8 mouse cellular contexts compared by ENCODE assay signal in the genomic region with DNA sequence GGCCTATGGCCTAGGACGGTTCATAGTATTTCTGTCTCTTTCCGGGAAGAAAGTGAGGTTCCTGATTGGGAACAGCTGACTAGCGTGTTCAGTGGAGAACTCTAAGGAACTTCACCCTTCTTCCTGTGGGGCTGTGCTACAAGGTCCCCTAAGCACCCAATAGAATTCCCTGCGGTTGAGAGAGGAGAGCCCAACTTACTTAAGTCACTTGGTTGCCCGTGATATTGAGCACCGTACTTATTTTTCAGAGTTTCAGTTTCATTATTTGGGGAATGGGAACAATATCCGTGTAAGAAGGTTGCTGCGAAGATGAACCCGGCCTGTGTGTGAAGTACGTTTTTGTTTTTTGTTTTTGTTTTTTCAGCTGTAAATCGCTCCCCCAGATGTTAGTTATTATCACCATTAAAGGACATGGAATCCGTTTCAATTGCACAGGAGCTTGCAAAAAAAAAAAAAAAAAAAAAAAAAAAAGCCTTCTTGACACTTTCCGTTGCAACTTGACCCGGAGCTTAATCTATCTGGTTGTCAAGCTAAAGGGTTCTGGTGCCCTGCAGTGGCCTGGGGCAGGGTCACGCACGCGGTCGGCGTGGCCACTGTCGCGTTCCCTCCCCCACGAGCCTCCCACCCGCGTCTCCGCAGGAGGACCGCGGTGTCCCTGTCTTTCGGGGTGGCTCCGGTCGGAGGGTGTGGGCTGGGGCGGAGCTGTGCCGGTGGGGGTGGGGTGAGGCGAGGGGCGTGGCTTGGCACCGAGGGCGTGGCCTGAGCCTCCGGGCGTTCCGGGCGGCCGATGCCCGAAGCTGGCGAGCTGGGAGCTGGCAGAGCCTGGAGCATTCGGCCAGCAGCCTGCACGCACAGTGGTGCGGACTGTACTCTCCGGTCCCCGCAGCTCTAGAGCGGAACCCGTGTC. TPM values are rescaled to one million over a fixed set of nuclear protein-coding genes. Genes with fewer than 3 reads are reported as not detected.
A peak's percentile ranks its signal among the peaks of the same experiment; 100 is the strongest.
DNase-seq lines count a peak whose midpoint lies in the region; ATAC-seq and TF ChIP-seq lines count a peak whose summit lies in the region.

Gene Aff1, plus strand, starts transcription at position 751 of the 907 bp plus-strand sequence.

- peak within 1 kb of the TSS; percentile 70 for H3K4me3 ChIP-seq in lung, postnatal 0 days (ENCODE audit: low read depth, low read length)

- H3K9me3 ChIP-seq in lung, postnatal 0 days (ENCODE audit: low read length): no peaks in the 10 kb centered on the region

- H3K4me1 ChIP-seq in lung, postnatal 0 days (ENCODE audit: insufficient read depth, low read depth, low read length): peaks cover 3% of the 10 kb centered on the region; the same call in 1 of the 2 replicates

- peak within 1 kb of the TSS; percentile 59 for H3K9ac ChIP-seq in lung, postnatal 0 days (replicated peaks; ENCODE audit: low read depth)

- DNase-seq in MN1 (ENCODE audit: low spot score): peak; percentile 82
- DNase-seq in cerebellum, adult 9-10 months: peak; percentile 27
- peak; percentile 64 for DNase-seq in layer of hippocampus, adult 9-11 months
- DNase-seq in lung, postnatal 0 days (ENCODE audit: low spot score): peak; percentile 89
- DNase-seq in ovary, postnatal 10 days (ENCODE audit: low spot score): peak; percentile 78
- peak; percentile 87 to 95 for DNase-seq in thymus, postnatal 10 days (ENCODE audit: low spot score in 2 of 2)

- peak within 1 kb of the TSS; percentile 85 for H3K27ac ChIP-seq in lung, postnatal 0 days (ENCODE audit: low read length)

- WGBS in lung, postnatal 0 days: 2% methylated on average over 49 of the region's 50 CpGs

- peak within 1 kb of the TSS; percentile 100 for H3K4me2 ChIP-seq in lung, postnatal 0 days (replicated peaks; ENCODE audit: low read depth, low read length)

- H3K36me3 ChIP-seq in lung, postnatal 0 days (ENCODE audit: insufficient read depth, low read length): no peaks in the 10 kb centered on the region

- no peak for TF ChIP-seq CTCF in lung, postnatal 0 days (IDR thresholded peaks at IDR 0.05)

- ATAC-seq in frontal cortex, adult (ENCODE audit: low TSS enrichment): peak; percentile 79
- ATAC-seq in hematopoietic stem cell, adult 5-6 weeks (replicated peaks in 1 of 2; ENCODE audit: insufficient read depth in 1 of 2, low FRiP score in 2 of 2, low TSS enrichment in 1 of 2, low read depth in 1 of 2, poor library complexity in 2 of 2, severe bottlenecking in 2 of 2): peak; percentile 84 to 92
- peak; percentile 97 for ATAC-seq in lung, postnatal 0 days

- TF ChIP-seq EP300 in lung, postnatal 0 days (IDR thresholded peaks at IDR 0.05): no peak

- no peaks in the 10 kb centered on the region for H3K27me3 ChIP-seq in lung, postnatal 0 days (replicated peaks; ENCODE audit: insufficient read depth, low read length)

RNA-seq across cellular contexts. Expression of gene Aff1, which starts in this region (rescaled TPM):
- 19.7 and 39.0 TPM in 2 replicates for total RNA-seq in hematopoietic stem cell, adult 5-6 weeks (2017)
- 9.4 and 10.0 TPM in 2 replicates for polyA plus RNA-seq in lung, postnatal 0 days (2015; fragmentation: Nextera tagmentation; extraction: Ambion mirVana)

Comparison
In these comparisons a context has a peak if more than half of its experiments do, and no peak if none do; other contexts are left out.
1. Peak in every context shown above with its lines: DNase-seq, ATAC-seq, H3K4me3 ChIP-seq and H3K27ac ChIP-seq.
2. DNase-seq: peak in every context shown above with its lines; median percentile 91 in thymus, postnatal 10 days; 89 in lung, postnatal 0 days; 82 in MN1; 78 in ovary, postnatal 10 days; 64 in layer of hippocampus, adult 9-11 months; 27 in cerebellum, adult 9-10 months.